Mouse (Mus musculus) CH12.LX (cell line): ENCODE measurements around the gene Pde3a. TPM values are rescaled to one million over a fixed set of nuclear protein-coding genes. Genes with fewer than 3 reads are reported as not detected.
"Not testable (repeated sequence)": the region's sequence is repeated elsewhere in the genome, so short reads cannot be mapped to it uniquely, and the experiment has no call there.

Experiments used
- DNase-seq: peaks from one replicate; pipeline ENCODE4 v3.0.0-alpha.2; 2013; ENCODE audit errors: extremely low read depth
- H3K27ac ChIP-seq: 2 replicates; pipeline ENCODE4 v1.5.1; 2012; ENCODE audit warnings: low read depth, mild to moderate bottlenecking, control low read depth, moderate library complexity; ENCODE audit not compliant: insufficient read depth
- H3K27me3 ChIP-seq: replicated peaks from 2 replicates; pipeline ENCODE3; 2012; ENCODE audit warnings: inconsistent platforms
- H3K36me3 ChIP-seq, 2 experiments: replicated peaks in 1 of 2; 2 replicates each; pipeline versions ENCODE3 to v1.6.1; 2012; ENCODE audit warnings: inconsistent platforms in 1 of 2, low read length in 1 of 2, mild to moderate bottlenecking in 1 of 2, mixed read lengths in 1 of 2, moderate library complexity in 1 of 2; ENCODE audit not compliant: control insufficient read depth in 1 of 2, insufficient read depth in 1 of 2
- H3K4me1 ChIP-seq, 2 experiments: 2 replicates each; pipeline ENCODE4 v1.6.1; 2012; ENCODE audit warnings: inconsistent platforms in 1 of 2, moderate library complexity in 1 of 2; ENCODE audit not compliant: insufficient read depth in 2 of 2, control insufficient read depth in 1 of 2
- H3K4me2 ChIP-seq: 2 replicates; pipeline ENCODE4 v1.6.1; 2012; ENCODE audit warnings: low read depth, mild to moderate bottlenecking, control low read depth; ENCODE audit not compliant: poor library complexity, insufficient read depth, severe bottlenecking
- H3K4me3 ChIP-seq, 3 experiments: fragments of 150-350 bp in 1 of 3; sonication (generic) in 1 of 3; replicated peaks in 1 of 3; 2 replicates each; pipeline versions ENCODE3 to v1.5.1; 2011 to 2012; ENCODE audit warnings: low read depth in 2 of 3, low read length in 2 of 3, mild to moderate bottlenecking in 2 of 3, moderate library complexity in 2 of 3, control low read depth in 1 of 3, improper control_type of control experiment in 1 of 3, inconsistent platforms in 1 of 3, mixed read lengths in 1 of 3; ENCODE audit not compliant: poor library complexity in 1 of 3
- H3K79me2 ChIP-seq: replicated peaks from 2 replicates; pipeline ENCODE4 v1.6.1; 2012; ENCODE audit warnings: mild to moderate bottlenecking, moderate library complexity; ENCODE audit not compliant: control insufficient read depth, poor library complexity, insufficient read depth, severe bottlenecking; ENCODE audit errors: extremely low read depth
- H3K9ac ChIP-seq: 2 replicates; pipeline ENCODE4 v1.6.1; 2012; ENCODE audit warnings: low read depth, mild to moderate bottlenecking, control low read depth, moderate library complexity; ENCODE audit not compliant: insufficient read depth
- H3K9me3 ChIP-seq: replicated peaks from 2 replicates; pipeline ENCODE3; 2012; ENCODE audit warnings: low read length, inconsistent platforms, mixed read lengths
- BHLHE40 ChIP-seq: IDR thresholded peaks from 2 replicates; pipeline ENCODE4 v1.6.1; 2011; ENCODE audit warnings: mild to moderate bottlenecking, low read depth, low read length, improper control_type of control experiment
- CHD1 ChIP-seq: IDR thresholded peaks from 2 replicates; pipeline ENCODE4 v1.6.1; 2012; ENCODE audit warnings: low read depth, low read length, improper control_type of control experiment, inconsistent platforms
- CHD2 ChIP-seq: IDR thresholded peaks from 2 replicates; pipeline ENCODE4 v1.6.1; 2011; ENCODE audit warnings: low read length, improper control_type of control experiment
- E2F4 ChIP-seq: IDR thresholded peaks from 2 replicates; pipeline ENCODE4 v1.6.1; 2011; ENCODE audit warnings: low read depth, low read length, improper control_type of control experiment; ENCODE audit not compliant: insufficient replicate concordance
- HCFC1 ChIP-seq: IDR thresholded peaks from 2 replicates; pipeline ENCODE4 v1.6.1; 2012; ENCODE audit warnings: low read depth, mild to moderate bottlenecking, inconsistent platforms, low read length, improper control_type of control experiment
- IRF4 ChIP-seq: IDR thresholded peaks from 2 replicates; pipeline ENCODE4 v1.6.1; 2014; ENCODE audit warnings: low read depth, mild to moderate bottlenecking, inconsistent platforms, low read length, improper control_type of control experiment
- JUN ChIP-seq: IDR thresholded peaks from 2 replicates; pipeline ENCODE4 v1.6.1; 2011; ENCODE audit warnings: low read depth, mild to moderate bottlenecking, low read length, improper control_type of control experiment, moderate library complexity; ENCODE audit not compliant: insufficient read depth
- JUND ChIP-seq: conservative IDR thresholded peaks from 2 replicates; pipeline ENCODE4 v1.6.1; 2011; ENCODE audit warnings: low read depth, low read length, improper control_type of control experiment
- KAT2A ChIP-seq: IDR thresholded peaks from 2 replicates; pipeline ENCODE4 v1.6.1; 2012; ENCODE audit warnings: low read length, improper control_type of control experiment, inconsistent platforms; ENCODE audit not compliant: insufficient replicate concordance
- MAX ChIP-seq: IDR thresholded peaks from 2 replicates; pipeline ENCODE4 v1.6.1; 2011; ENCODE audit warnings: low read length, improper control_type of control experiment
- MAZ ChIP-seq: IDR thresholded peaks from 2 replicates; pipeline ENCODE4 v1.6.1; 2012; ENCODE audit warnings: low read depth, mild to moderate bottlenecking, inconsistent platforms, low read length, improper control_type of control experiment, moderate library complexity
- MXI1 ChIP-seq: IDR thresholded peaks from 2 replicates; pipeline ENCODE4 v1.6.1; 2011; ENCODE audit warnings: mild to moderate bottlenecking, low read depth, low read length, improper control_type of control experiment
- MYC ChIP-seq: IDR thresholded peaks from 2 replicates; pipeline ENCODE4 v1.6.1; 2011; ENCODE audit warnings: low read depth, mild to moderate bottlenecking, improper control_type of control experiment, low read length
- NRF1 ChIP-seq: IDR thresholded peaks from 2 replicates; pipeline ENCODE4 v1.6.1; 2014; ENCODE audit warnings: low read depth, mild to moderate bottlenecking, inconsistent platforms, low read length, improper control_type of control experiment, moderate library complexity
- POLR2AphosphoS2 ChIP-seq: IDR thresholded peaks from 2 replicates; pipeline ENCODE4 v1.6.1; 2011; ENCODE audit warnings: low read depth, low read length, improper control_type of control experiment
- RAD21 ChIP-seq: IDR thresholded peaks from 2 replicates; pipeline ENCODE4 v1.6.1; 2011; ENCODE audit warnings: low read depth, mild to moderate bottlenecking, low read length, improper control_type of control experiment, moderate library complexity
- RCOR1 ChIP-seq: conservative IDR thresholded peaks from 2 replicates; pipeline ENCODE4 v1.6.1; 2012; ENCODE audit warnings: low read depth, mild to moderate bottlenecking, inconsistent platforms, low read length, improper control_type of control experiment
- SIN3A ChIP-seq: IDR thresholded peaks from 2 replicates; pipeline ENCODE4 v1.6.1; 2012; ENCODE audit warnings: low read length, improper control_type of control experiment, inconsistent platforms
- SMC3 ChIP-seq: IDR thresholded peaks from 2 replicates; pipeline ENCODE4 v1.6.1; 2011; ENCODE audit warnings: low read depth, low read length, improper control_type of control experiment
- UBTF ChIP-seq: IDR thresholded peaks from 2 replicates; pipeline ENCODE4 v1.6.1; 2012; ENCODE audit warnings: low read depth, mild to moderate bottlenecking, inconsistent platforms, low read length, improper control_type of control experiment, moderate library complexity
- USF1 ChIP-seq: IDR thresholded peaks from 2 replicates; pipeline ENCODE4 v1.6.1; 2014; ENCODE audit warnings: low read depth, mild to moderate bottlenecking, inconsistent platforms, low read length, improper control_type of control experiment
- USF2 ChIP-seq: conservative IDR thresholded peaks from 2 replicates; pipeline ENCODE4 v1.6.1; 2011; ENCODE audit warnings: low read depth, low read length, improper control_type of control experiment
- ZC3H11A ChIP-seq: IDR thresholded peaks from 2 replicates; pipeline ENCODE4 v1.6.1; 2012; ENCODE audit warnings: low read depth, mild to moderate bottlenecking, inconsistent platforms, low read length, improper control_type of control experiment
- dilution Hi-C: fragments of 300-500 bp; cut with MboI; formaldehyde crosslinking; loops from 2 replicates; pipeline ENCODE4 v1.14.3; 2020; ENCODE audit warnings: low sequenced_read_pairs; ENCODE audit not compliant: extremely low pct_unique_long_range_greater_than_20kb, extremely low pct_ligation_motif_present
- in situ Hi-C: fragments of 300-500 bp; cut with MboI; formaldehyde crosslinking; loops from 3 replicates; pipeline ENCODE4 v1.14.3; 2019; ENCODE audit warnings: low sequenced_read_pairs, low pct_ligation_motif_present, low pct_unique_long_range_greater_than_20kb, mixed read lengths
- polyA plus RNA-seq: library from polyadenylated mRNA; unstranded; fragments of >175 nt; gene quantifications from 2 replicates; pipeline ENCODE4 v1.2.1, GENCODE M21; 2012; ENCODE audit warnings: low read depth; ENCODE audit not compliant: insufficient read length
- total RNA-seq, 2 experiments: library from RNA; depleted of rRNA; stranded (reverse); fragments of 300-350 nt in 1 of 2; fragments of >200 nt in 1 of 2; gene quantifications; 2 replicates each; pipeline ENCODE4 v1.2.3; 2012 to 2014

The Pde3a gene
- total and polyA plus RNA-seq, 3 experiments: under 0.01 to 0.04 (median 0.03) TPM

DNA sequence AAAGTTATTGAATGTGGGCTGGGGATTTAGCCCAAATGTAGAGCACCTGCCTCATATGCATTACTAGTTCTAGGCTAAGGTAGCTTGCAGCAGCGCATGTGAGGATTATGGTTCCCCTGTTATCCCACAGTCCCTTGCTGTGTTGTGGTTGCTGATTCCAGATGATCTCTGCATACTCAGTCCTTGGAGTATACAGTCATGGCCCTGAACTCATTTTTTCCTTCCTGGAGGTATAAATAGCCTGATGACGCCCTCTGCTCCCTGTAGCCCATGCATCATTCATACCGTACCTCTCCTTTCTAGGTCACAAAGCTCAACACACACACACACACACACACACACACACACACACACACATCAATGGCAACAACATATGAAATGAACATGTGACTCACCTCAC lies 72.2 kb downstream of the Pde3a start:
- in situ Hi-C loops (no loop called here), dilution Hi-C loops (no loop called here)
- no peaks in the 10 kb centered on the region for H3K79me2 ChIP-seq
- no peak for TF ChIP-seq CHD2
- no peak for TF ChIP-seq MAX
- TF ChIP-seq E2F4: no peak
- no peak for TF ChIP-seq USF1
- TF ChIP-seq ZC3H11A: no peak
- no peak for TF ChIP-seq POLR2AphosphoS2
- no peak for TF ChIP-seq RCOR1
- no peak for TF ChIP-seq RAD21
- no peak for TF ChIP-seq JUND
- no peak for TF ChIP-seq MXI1
- no peak for TF ChIP-seq NRF1
- TF ChIP-seq IRF4: no peak
- no peak for TF ChIP-seq USF2
- no peak for TF ChIP-seq MAZ
- no peak for TF ChIP-seq UBTF
- TF ChIP-seq SIN3A: no peak
- no peak for TF ChIP-seq HCFC1
- TF ChIP-seq BHLHE40: no peak
- TF ChIP-seq CHD1: no peak
- no peak for TF ChIP-seq KAT2A
- no peak overlapping the region for H3K4me2 ChIP-seq
- no peak overlapping the region for H3K4me3 ChIP-seq
- H3K36me3 ChIP-seq: no peaks in the 10 kb centered on the region
- H3K27ac ChIP-seq: no peak overlapping the region
- no peak for DNase-seq
- H3K27me3 ChIP-seq: no peaks in the 10 kb centered on the region
- H3K4me1 ChIP-seq: no peaks in the 10 kb centered on the region
- H3K9me3 ChIP-seq: no peaks in the 10 kb centered on the region
- no peak overlapping the region for H3K9ac ChIP-seq

DNA sequence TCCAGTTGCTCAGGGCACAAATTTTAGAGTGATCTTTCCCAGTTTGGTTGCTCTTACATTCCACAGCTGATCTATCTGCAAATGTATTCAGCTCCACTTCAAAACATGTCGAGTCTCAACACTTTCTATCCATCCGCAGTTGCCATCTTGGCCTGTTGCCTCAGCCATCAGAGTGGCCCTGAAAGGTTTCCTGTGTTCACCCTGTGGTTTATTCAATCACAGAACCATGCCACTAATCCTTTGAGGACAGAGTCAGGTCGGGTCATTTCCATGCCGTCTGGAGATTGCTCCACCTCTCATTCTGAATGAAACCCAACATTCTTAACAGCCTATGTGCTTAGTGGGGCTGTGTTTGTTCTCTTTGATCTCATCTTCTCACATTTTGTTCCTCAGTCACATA lies 73.9 kb downstream of the Pde3a start:
- no peak overlapping the region for H3K9ac ChIP-seq
- no peaks in the 10 kb centered on the region for H3K36me3 ChIP-seq
- no peaks in the 10 kb centered on the region for H3K9me3 ChIP-seq
- no peaks in the 10 kb centered on the region for H3K79me2 ChIP-seq
- no peak overlapping the region for H3K27ac ChIP-seq
- no peaks in the 10 kb centered on the region for H3K4me1 ChIP-seq
- no peaks in the 10 kb centered on the region for H3K27me3 ChIP-seq
- no peak overlapping the region for H3K4me2 ChIP-seq
- no peak overlapping the region for H3K4me3 ChIP-seq
- dilution Hi-C loops: no loop called here
- in situ Hi-C loops: no loop called here
- TF ChIP-seq SIN3A: no peak
- TF ChIP-seq KAT2A: no peak
- TF ChIP-seq JUN: no peak
- no peak for TF ChIP-seq MXI1
- TF ChIP-seq USF2: no peak
- TF ChIP-seq USF1: no peak
- no peak for TF ChIP-seq SMC3
- TF ChIP-seq MYC: no peak
- no peak for TF ChIP-seq ZC3H11A
- no peak for TF ChIP-seq BHLHE40
- DNase-seq: no peak

DNA sequence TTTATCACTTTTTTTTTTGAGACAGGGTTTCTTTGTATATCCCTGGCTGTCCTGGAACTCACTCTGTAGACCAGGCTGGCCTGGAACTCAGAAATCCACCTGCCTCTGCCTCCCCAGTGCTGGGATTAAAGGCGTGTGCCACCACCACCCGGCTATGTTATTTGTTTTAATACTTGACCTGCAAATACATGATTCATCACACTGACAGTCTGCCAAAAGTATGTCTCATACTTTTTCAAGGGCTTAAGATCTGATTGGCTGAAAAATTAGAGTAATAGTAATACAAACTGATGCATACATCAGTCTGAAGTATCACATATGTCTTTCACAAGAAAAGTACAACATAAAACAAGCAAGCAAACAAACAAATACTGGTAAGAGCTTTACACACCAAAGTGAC lies 78.1 kb downstream of the Pde3a start:
- H3K4me2 ChIP-seq, H3K79me2 ChIP-seq, H3K27ac ChIP-seq, H3K36me3 ChIP-seq, H3K9me3 ChIP-seq, DNase-seq, H3K4me3 ChIP-seq, H3K9ac ChIP-seq, dilution Hi-C loops, H3K27me3 ChIP-seq, H3K4me1 ChIP-seq: not testable (repeated sequence)
- in situ Hi-C loops: loop anchor here (25.0 kb wide), 1 partner anchor 110 kb away; no protein-coding TSS in a partner anchor
